Mouse (Mus musculus): ENCODE results near the gene Hnrnpf. TPM values are rescaled to one million over a fixed set of nuclear protein-coding genes. Genes with fewer than 3 reads are reported as not detected.
A peak's percentile ranks its signal among the peaks of the same experiment; 100 is the strongest.

The Hnrnpf gene
- total RNA-seq, 1 experiment = 669 TPM

DNA sequence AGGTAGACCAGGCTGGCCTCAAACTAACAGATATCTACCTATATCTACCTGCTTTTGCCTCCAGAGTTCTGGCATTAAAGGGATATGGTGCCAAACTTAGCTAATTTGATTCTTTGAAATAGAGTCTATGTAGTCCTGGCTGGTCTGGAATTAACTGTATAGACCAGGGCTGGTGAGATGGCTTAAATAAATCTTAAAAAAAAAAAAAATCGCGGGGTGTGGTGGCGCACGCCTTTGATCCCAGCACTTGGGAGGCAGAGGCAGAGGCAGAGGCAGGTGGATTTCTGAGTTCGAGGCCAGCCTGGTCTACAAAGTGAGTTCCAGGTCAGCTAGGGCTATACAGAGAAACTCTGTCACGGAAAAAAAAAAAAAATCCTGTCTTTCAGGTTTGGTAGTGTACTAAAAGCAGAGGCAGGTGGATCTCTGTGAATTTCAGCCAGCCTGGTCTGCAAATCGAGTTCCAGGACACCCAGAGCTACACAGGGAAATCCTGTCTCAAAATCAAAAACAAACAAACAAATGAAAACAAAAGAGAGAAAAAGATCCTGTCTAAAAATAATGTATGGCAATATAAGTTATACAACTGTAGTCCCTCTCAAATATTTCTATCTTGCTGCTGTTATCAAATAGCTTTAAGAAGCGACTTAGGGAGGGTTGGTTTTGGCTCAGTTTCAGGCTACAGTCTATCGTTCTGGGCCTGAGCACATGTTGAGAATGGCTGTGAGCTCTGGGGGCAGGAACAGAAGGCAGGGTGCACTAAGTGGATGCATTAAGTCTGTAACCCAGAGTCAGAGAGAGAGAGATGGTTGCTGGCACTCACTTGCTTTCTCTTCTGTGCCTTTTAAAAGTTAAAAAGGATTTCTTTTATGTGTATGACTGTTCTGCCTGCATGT, 1.6 kb downstream of the Hnrnpf start:
- Histone ChIP-seq H3K9ac (ENCODE audit: insufficient read depth, low read depth, low read length, poor library complexity, severe bottlenecking) (no peak overlapping the region), H3K36me3 (ENCODE audit: control insufficient read depth, insufficient read depth, low read length, poor library complexity, severe bottlenecking) (no peaks in the 10 kb centered on the region), H3K9me3 (ENCODE audit: control insufficient read depth, insufficient read depth, low read depth, low read length) (no peaks in the 10 kb centered on the region), H3K4me3 (ENCODE audit: insufficient read depth in 1 of 2, low read depth in 1 of 2, low read length in 2 of 2, poor library complexity in 1 of 2, severe bottlenecking in 1 of 2) (no peak overlapping the region), H3K27ac (ENCODE audit: insufficient read depth, low read depth, low read length, poor library complexity, severe bottlenecking) (no peak overlapping the region), H3K4me1 (ENCODE audit: control insufficient read depth in 2 of 2, insufficient read depth in 2 of 2, low read length in 2 of 2, poor library complexity in 1 of 2) (peaks cover 0 to 5% of the 10 kb centered on the region in 2 experiments; a peak in 1 of 4 replicates)
- in situ Hi-C loops (cut with MboI; ENCODE audit: low sequenced_read_pairs in 2 of 2, unreplicated experiment in 2 of 2) = no loop called here
- TF ChIP-seq ZC3H11A (IDR thresholded peaks at IDR 0.05; ENCODE audit: borderline replicate concordance, low read depth, low read length) (no peak), ZNF384 (IDR thresholded peaks at IDR 0.05; ENCODE audit: low read depth, low read length) (no peak), MAFK (IDR thresholded peaks at IDR 0.05; ENCODE audit: insufficient read depth, low read depth, low read length) (no peak)
- no peak for DNase-seq (ENCODE audit: low read depth, low spot score)

GRCm38 (mm10) chr6:117902556-117902955, 2.4 kb downstream of the Hnrnpf start:
- no peak for DNase-seq (ENCODE audit: low read depth, low spot score)
- Histone ChIP-seq H3K27ac (ENCODE audit: insufficient read depth, low read depth, low read length, poor library complexity, severe bottlenecking) (no peak overlapping the region), H3K4me1 (ENCODE audit: control insufficient read depth in 2 of 2, insufficient read depth in 2 of 2, low read length in 2 of 2, poor library complexity in 1 of 2) (peaks cover 0 to 5% of the 10 kb centered on the region in 2 experiments; a peak in 1 of 4 replicates), H3K36me3 (ENCODE audit: control insufficient read depth, insufficient read depth, low read length, poor library complexity, severe bottlenecking) (no peaks in the 10 kb centered on the region), H3K9ac (ENCODE audit: insufficient read depth, low read depth, low read length, poor library complexity, severe bottlenecking) (no peak overlapping the region; the same call in 1 of the 2 replicates), H3K9me3 (ENCODE audit: control insufficient read depth, insufficient read depth, low read depth, low read length) (no peaks in the 10 kb centered on the region), H3K4me3 (ENCODE audit: insufficient read depth in 1 of 2, low read depth in 1 of 2, low read length in 2 of 2, poor library complexity in 1 of 2, severe bottlenecking in 1 of 2) (no peak overlapping the region)
- TF ChIP-seq MAFK (IDR thresholded peaks at IDR 0.05; ENCODE audit: insufficient read depth, low read depth, low read length) (no peak), ZC3H11A (IDR thresholded peaks at IDR 0.05; ENCODE audit: borderline replicate concordance, low read depth, low read length) (no peak), CHD2 (IDR thresholded peaks at IDR 0.05; ENCODE audit: low read depth, low read length) (no peak), ZNF384 (IDR thresholded peaks at IDR 0.05; ENCODE audit: low read depth, low read length) (no peak), HCFC1 (IDR thresholded peaks at IDR 0.05; ENCODE audit: borderline replicate concordance, insufficient read depth, low read length) (no peak)
- in situ Hi-C loops (cut with MboI; ENCODE audit: low sequenced_read_pairs in 2 of 2, unreplicated experiment in 2 of 2) = no loop called here

- H3K9me3 ChIP-seq (ENCODE audit: control insufficient read depth, insufficient read depth, low read depth, low read length) = no peaks in the 10 kb centered on the region
- TF ChIP-seq HCFC1 (IDR thresholded peaks at IDR 0.05; ENCODE audit: borderline replicate concordance, insufficient read depth, low read length) (no peak), CHD2 (IDR thresholded peaks at IDR 0.05; ENCODE audit: low read depth, low read length) (no peak), MAFK (IDR thresholded peaks at IDR 0.05; ENCODE audit: insufficient read depth, low read depth, low read length) (no peak), ZNF384 (IDR thresholded peaks at IDR 0.05; ENCODE audit: low read depth, low read length) (no peak), ZC3H11A (IDR thresholded peaks at IDR 0.05; ENCODE audit: borderline replicate concordance, low read depth, low read length) (no peak)
- peaks cover 0 to 5% of the 10 kb centered on the region in 2 experiments; a peak in 1 of 4 replicates for H3K4me1 ChIP-seq (ENCODE audit: control insufficient read depth in 2 of 2, insufficient read depth in 2 of 2, low read length in 2 of 2, poor library complexity in 1 of 2)
- no peak overlapping the region; the same call in 1 of the 2 replicates for H3K27ac ChIP-seq (ENCODE audit: insufficient read depth, low read depth, low read length, poor library complexity, severe bottlenecking)
- in situ Hi-C loops (cut with MboI; ENCODE audit: low sequenced_read_pairs in 2 of 2, unreplicated experiment in 2 of 2) = no loop called here
- no peak overlapping the region for H3K4me3 ChIP-seq (ENCODE audit: insufficient read depth in 1 of 2, low read depth in 1 of 2, low read length in 2 of 2, poor library complexity in 1 of 2, severe bottlenecking in 1 of 2)
- H3K9ac ChIP-seq (ENCODE audit: insufficient read depth, low read depth, low read length, poor library complexity, severe bottlenecking) = no peak overlapping the region
- H3K36me3 ChIP-seq (ENCODE audit: control insufficient read depth, insufficient read depth, low read length, poor library complexity, severe bottlenecking) = peaks cover 1% of the 10 kb centered on the region; the same call in 1 of the 2 replicates
- DNase-seq (ENCODE audit: low read depth, low spot score) = no peak
These were observed 3.7 kb downstream of the Hnrnpf start for GRCm38 (mm10) chr6:117903836-117904235.

DNA sequence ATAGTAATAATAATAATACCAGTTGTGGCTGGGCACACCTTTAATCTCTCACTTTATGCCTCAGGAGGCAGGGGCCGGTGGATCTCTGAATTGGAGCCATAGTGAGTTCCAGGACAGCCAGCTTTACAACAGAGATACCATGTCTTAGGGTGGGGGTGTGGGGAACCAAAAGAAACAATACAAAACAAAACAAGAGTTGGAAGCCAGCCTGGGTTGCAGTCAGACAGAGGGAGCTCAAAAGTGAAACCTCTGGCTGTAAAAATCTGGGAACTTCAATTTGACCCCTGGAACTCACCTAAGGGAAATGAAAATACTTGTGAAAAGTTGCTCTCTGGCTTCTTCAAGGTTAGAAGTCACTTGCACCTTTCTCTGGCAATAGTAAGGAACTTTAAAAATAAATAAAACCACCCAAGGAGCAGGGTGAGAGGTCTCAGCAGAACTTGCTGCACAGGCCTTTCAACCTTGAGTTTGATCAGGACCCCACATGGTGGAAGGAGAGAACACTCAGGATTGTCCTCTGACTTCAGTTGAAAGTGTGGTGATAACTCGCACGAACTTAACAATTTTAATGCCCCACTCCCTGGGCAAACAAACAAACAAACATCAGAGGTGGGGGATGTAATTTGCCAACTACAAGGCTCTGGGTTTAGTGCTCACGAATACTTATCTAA, 5.3 kb downstream of the Hnrnpf start:
- in situ Hi-C loops (cut with MboI; ENCODE audit: low sequenced_read_pairs in 2 of 2, unreplicated experiment in 2 of 2) = no loop called here
- Histone ChIP-seq H3K9ac (ENCODE audit: insufficient read depth, low read depth, low read length, poor library complexity, severe bottlenecking) (peak overlapping the region; percentile 66; the same call in 1 of the 2 replicates), H3K4me3 (ENCODE audit: insufficient read depth in 1 of 2, low read depth in 1 of 2, low read length in 2 of 2, poor library complexity in 1 of 2, severe bottlenecking in 1 of 2) (peak overlapping the region; percentile 71 to 74; a peak in 3 of 4 replicates), H3K27ac (ENCODE audit: insufficient read depth, low read depth, low read length, poor library complexity, severe bottlenecking) (no peak overlapping the region; the same call in 1 of the 2 replicates), H3K36me3 (ENCODE audit: control insufficient read depth, insufficient read depth, low read length, poor library complexity, severe bottlenecking) (peaks cover 1% of the 10 kb centered on the region; the same call in 1 of the 2 replicates), H3K4me1 (ENCODE audit: control insufficient read depth in 2 of 2, insufficient read depth in 2 of 2, low read length in 2 of 2, poor library complexity in 1 of 2) (peaks cover 0 to 5% of the 10 kb centered on the region in 2 experiments; a peak in 1 of 4 replicates), H3K9me3 (ENCODE audit: control insufficient read depth, insufficient read depth, low read depth, low read length) (no peaks in the 10 kb centered on the region)
- no peak for DNase-seq (ENCODE audit: low read depth, low spot score)
- TF ChIP-seq ZC3H11A (IDR thresholded peaks at IDR 0.05; ENCODE audit: borderline replicate concordance, low read depth, low read length) = no peak
- TF ChIP-seq HCFC1 (IDR thresholded peaks at IDR 0.05; ENCODE audit: borderline replicate concordance, insufficient read depth, low read length) = no peak
- no peak for TF ChIP-seq MAFK (IDR thresholded peaks at IDR 0.05; ENCODE audit: insufficient read depth, low read depth, low read length)
- no peak for TF ChIP-seq CHD2 (IDR thresholded peaks at IDR 0.05; ENCODE audit: low read depth, low read length)
- no peak for TF ChIP-seq ZNF384 (IDR thresholded peaks at IDR 0.05; ENCODE audit: low read depth, low read length)

All from ES-E14 (cell line).